Mouse (Mus musculus): ENCODE data around the gene Fam71f1. TPM values are rescaled to one million over a fixed set of nuclear protein-coding genes. Genes with fewer than 3 reads are reported as not detected.
A peak's percentile ranks its signal among the peaks of the same experiment; 100 is the strongest.

Fam71f1 gene
- polyA plus RNA-seq, 1 experiment = 0.47 TPM

GRCm38 (mm10) chr6:29287944-29288343, 31.0 kb upstream of the Fam71f1 start:
- Histone ChIP-seq H3K4me2 (ENCODE audit: low read depth) (peak overlapping the region; percentile 0), H3K36me3 (ENCODE audit: control insufficient read depth, insufficient read depth) (no peaks in the 10 kb centered on the region), H3K27me3 (ENCODE audit: control insufficient read depth, insufficient read depth, insufficient read length) (no peaks in the 10 kb centered on the region), H3ac (ENCODE audit: control insufficient read depth, insufficient read length) (no peak overlapping the region), H3K79me2 (ENCODE audit: control insufficient read depth, insufficient read depth) (no peaks in the 10 kb centered on the region), H3K4me3 (no peak overlapping the region)
- no peak for TF ChIP-seq POLR2A (IDR thresholded peaks at IDR 0.05; ENCODE audit: insufficient read length, low read depth)
- no peak for TF ChIP-seq USF1 (IDR thresholded peaks at IDR 0.05; ENCODE audit: low read depth)
- TF ChIP-seq CEBPB (IDR thresholded peaks at IDR 0.05; ENCODE audit: insufficient read depth, poor library complexity, severe bottlenecking) = no peak
- no peak for TF ChIP-seq POLR2AphosphoS2 (IDR thresholded peaks at IDR 0.05; ENCODE audit: insufficient read length, low read depth)
- no peak for TF ChIP-seq TCF3 (IDR thresholded peaks at IDR 0.05; ENCODE audit: insufficient read length, low read depth)
- TF ChIP-seq SRF (IDR thresholded peaks at IDR 0.05; ENCODE audit: control insufficient read depth, insufficient read length, low read depth) = no peak
- no peak for TF ChIP-seq REST (IDR thresholded peaks at IDR 0.05; ENCODE audit: insufficient read depth, insufficient read length)
- no peak for TF ChIP-seq MAX (IDR thresholded peaks at IDR 0.05; ENCODE audit: low read depth)

DNA sequence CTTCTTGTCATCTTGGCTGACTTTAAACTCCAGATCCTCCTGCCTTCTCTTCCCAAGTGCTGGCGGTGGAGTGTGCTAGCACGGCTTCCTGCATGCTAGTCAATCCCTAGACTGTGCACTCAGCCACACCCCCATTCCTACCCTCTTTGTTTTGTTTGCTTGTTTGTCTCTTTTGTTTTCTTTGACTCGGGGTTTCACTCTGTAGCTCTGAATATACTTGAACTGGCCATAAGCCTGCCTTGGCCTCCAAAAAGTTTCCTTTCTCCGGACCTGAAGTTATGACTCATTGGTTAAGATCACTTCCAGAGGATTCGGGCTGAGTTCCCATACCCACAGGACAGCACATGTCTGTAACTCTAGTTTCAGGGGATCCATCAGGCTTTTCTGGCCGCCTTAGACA, 30.3 kb upstream of the Fam71f1 start:
- H3K36me3 ChIP-seq (ENCODE audit: control insufficient read depth, insufficient read depth) = no peaks in the 10 kb centered on the region
- H3K4me3 ChIP-seq = no peak overlapping the region
- peak overlapping the region; percentile 24 for H3K4me2 ChIP-seq (ENCODE audit: low read depth)
- H3K79me2 ChIP-seq (ENCODE audit: control insufficient read depth, insufficient read depth) = no peaks in the 10 kb centered on the region
- no peak for TF ChIP-seq TCF3 (IDR thresholded peaks at IDR 0.05; ENCODE audit: insufficient read length, low read depth)
- TF ChIP-seq SRF (IDR thresholded peaks at IDR 0.05; ENCODE audit: control insufficient read depth, insufficient read length, low read depth) = no peak
- no peak for TF ChIP-seq USF1 (IDR thresholded peaks at IDR 0.05; ENCODE audit: low read depth)
- TF ChIP-seq CEBPB (IDR thresholded peaks at IDR 0.05; ENCODE audit: insufficient read depth, poor library complexity, severe bottlenecking) = no peak
- TF ChIP-seq REST (IDR thresholded peaks at IDR 0.05; ENCODE audit: insufficient read depth, insufficient read length) = no peak
- TF ChIP-seq MYOD1 (IDR thresholded peaks at IDR 0.05; ENCODE audit: control insufficient read depth in 1 of 3, insufficient read length in 2 of 3, low read depth in 2 of 3) = no peak
- TF ChIP-seq MAX (IDR thresholded peaks at IDR 0.05; ENCODE audit: low read depth) = no peak
- TF ChIP-seq E2F4 (IDR thresholded peaks at IDR 0.05; ENCODE audit: insufficient read depth) = no peak
- TF ChIP-seq POLR2A (IDR thresholded peaks at IDR 0.05; ENCODE audit: insufficient read length, low read depth) = no peak
- no peak for TF ChIP-seq MYOG (IDR thresholded peaks at IDR 0.05; ENCODE audit: control insufficient read depth in 1 of 3, insufficient read depth in 1 of 3, insufficient read length in 2 of 3, low read depth in 2 of 3)
- H3K27me3 ChIP-seq (ENCODE audit: control insufficient read depth, insufficient read depth, insufficient read length) = no peaks in the 10 kb centered on the region
- H3ac ChIP-seq (ENCODE audit: control insufficient read depth, insufficient read length) = no peak overlapping the region

DNA sequence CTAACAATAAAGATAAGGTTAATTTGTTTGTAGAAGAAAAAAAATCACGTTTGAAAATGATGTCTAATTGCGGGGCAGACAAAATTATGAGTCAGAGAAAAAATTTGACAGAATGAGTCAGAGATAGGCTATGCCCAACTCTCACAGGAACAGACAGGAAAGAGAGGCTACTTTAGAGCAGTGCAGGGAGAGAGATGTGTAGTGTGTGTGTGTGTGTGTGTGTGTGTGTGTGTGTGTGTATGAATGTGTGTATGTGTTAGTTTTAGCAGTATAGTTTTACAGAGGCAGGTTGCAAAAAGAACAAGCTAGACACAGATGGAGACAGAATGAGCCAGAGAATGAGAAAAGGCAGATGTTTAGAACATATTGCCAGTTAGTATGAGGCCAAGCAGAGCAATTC, 19.8 kb upstream of the Fam71f1 start:
- no peaks in the 10 kb centered on the region for H3K79me2 ChIP-seq (ENCODE audit: control insufficient read depth, insufficient read depth)
- H3K4me3 ChIP-seq = no peak overlapping the region
- no peak for TF ChIP-seq TCF3 (IDR thresholded peaks at IDR 0.05; ENCODE audit: insufficient read length, low read depth)
- H3K27me3 ChIP-seq (ENCODE audit: control insufficient read depth, insufficient read depth, insufficient read length) = no peaks in the 10 kb centered on the region
- peak overlapping the region; percentile 24 for H3K4me2 ChIP-seq (ENCODE audit: low read depth)
- no peak overlapping the region for H3ac ChIP-seq (ENCODE audit: control insufficient read depth, insufficient read length)
- no peaks in the 10 kb centered on the region for H3K36me3 ChIP-seq (ENCODE audit: control insufficient read depth, insufficient read depth)

- Histone ChIP-seq H3K4me2 (ENCODE audit: low read depth) (no peak overlapping the region), H3K79me2 (ENCODE audit: control insufficient read depth, insufficient read depth) (no peaks in the 10 kb centered on the region), H3K27me3 (ENCODE audit: control insufficient read depth, insufficient read depth, insufficient read length) (no peaks in the 10 kb centered on the region), H3K4me3 (no peak overlapping the region), H3ac (ENCODE audit: control insufficient read depth, insufficient read length) (no peak overlapping the region), H3K36me3 (ENCODE audit: control insufficient read depth, insufficient read depth) (no peaks in the 10 kb centered on the region)
- TF ChIP-seq MYOG (IDR thresholded peaks at IDR 0.05; ENCODE audit: control insufficient read depth in 1 of 3, insufficient read depth in 1 of 3, insufficient read length in 2 of 3, low read depth in 2 of 3) = peak in 1 of 3 experiments; percentile 15
- peak in 1 of 3 experiments; percentile 5 for TF ChIP-seq MYOD1 (IDR thresholded peaks at IDR 0.05; ENCODE audit: control insufficient read depth in 1 of 3, insufficient read length in 2 of 3, low read depth in 2 of 3)
- no peak for TF ChIP-seq CEBPB (IDR thresholded peaks at IDR 0.05; ENCODE audit: insufficient read depth, poor library complexity, severe bottlenecking)
These were observed 15.7 kb upstream of the Fam71f1 start for GRCm38 (mm10) chr6:29303251-29303650.

- Histone ChIP-seq H3K4me3 (no peak overlapping the region), H3K79me2 (ENCODE audit: control insufficient read depth, insufficient read depth) (no peaks in the 10 kb centered on the region), H3K36me3 (ENCODE audit: control insufficient read depth, insufficient read depth) (no peaks in the 10 kb centered on the region), H3K4me2 (ENCODE audit: low read depth) (no peak overlapping the region), H3ac (ENCODE audit: control insufficient read depth, insufficient read length) (no peak overlapping the region), H3K27me3 (ENCODE audit: control insufficient read depth, insufficient read depth, insufficient read length) (no peaks in the 10 kb centered on the region)
- TF ChIP-seq MYOG (IDR thresholded peaks at IDR 0.05; ENCODE audit: control insufficient read depth in 1 of 3, insufficient read depth in 1 of 3, insufficient read length in 2 of 3, low read depth in 2 of 3) = no peak
These were observed 15.2 kb upstream of the Fam71f1 start for GRCm38 (mm10) chr6:29303726-29304125.

DNA sequence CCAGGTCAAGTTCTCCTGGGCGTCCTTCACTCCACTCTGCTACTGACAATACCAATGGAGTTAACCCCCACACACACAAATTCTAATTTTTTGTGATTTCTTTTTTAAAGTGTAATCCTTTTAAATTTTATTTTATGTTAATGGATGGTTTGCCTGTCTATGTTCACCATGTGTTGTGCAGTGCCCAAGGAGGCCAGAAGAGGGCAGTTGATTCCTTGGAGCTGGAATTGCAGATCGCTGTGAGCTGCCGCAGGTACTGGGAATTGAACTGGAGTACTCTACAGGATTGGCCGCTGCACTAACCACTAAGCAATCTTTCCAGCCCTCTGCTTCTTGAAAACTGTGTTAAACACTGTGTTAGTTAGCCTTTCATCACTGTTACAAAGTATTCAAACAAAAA, 13.5 kb upstream of the Fam71f1 start:
- H3K4me2 ChIP-seq (ENCODE audit: low read depth) = no peak overlapping the region
- TF ChIP-seq POLR2A (IDR thresholded peaks at IDR 0.05; ENCODE audit: insufficient read length, low read depth) = no peak
- no peak for TF ChIP-seq MAX (IDR thresholded peaks at IDR 0.05; ENCODE audit: low read depth)
- no peak for TF ChIP-seq MYOD1 (IDR thresholded peaks at IDR 0.05; ENCODE audit: control insufficient read depth in 1 of 3, insufficient read length in 2 of 3, low read depth in 2 of 3)
- TF ChIP-seq TCF12 (IDR thresholded peaks at IDR 0.05; ENCODE audit: insufficient read depth, poor library complexity, severe bottlenecking) = no peak
- no peak for TF ChIP-seq E2F4 (IDR thresholded peaks at IDR 0.05; ENCODE audit: insufficient read depth)
- no peak for TF ChIP-seq USF1 (IDR thresholded peaks at IDR 0.05; ENCODE audit: low read depth)
- TF ChIP-seq TCF3 (IDR thresholded peaks at IDR 0.05; ENCODE audit: insufficient read length, low read depth) = no peak
- no peak for TF ChIP-seq MYOG (IDR thresholded peaks at IDR 0.05; ENCODE audit: control insufficient read depth in 1 of 3, insufficient read depth in 1 of 3, insufficient read length in 2 of 3, low read depth in 2 of 3)
- no peak for TF ChIP-seq SRF (IDR thresholded peaks at IDR 0.05; ENCODE audit: control insufficient read depth, insufficient read length, low read depth)
- TF ChIP-seq REST (IDR thresholded peaks at IDR 0.05; ENCODE audit: insufficient read depth, insufficient read length) = no peak
- no peak for TF ChIP-seq CEBPB (IDR thresholded peaks at IDR 0.05; ENCODE audit: insufficient read depth, poor library complexity, severe bottlenecking)
- no peak for TF ChIP-seq POLR2AphosphoS2 (IDR thresholded peaks at IDR 0.05; ENCODE audit: insufficient read length, low read depth)

More for the DNA sequence above, 13.5 kb upstream of the Fam71f1 start:
- no peaks in the 10 kb centered on the region for H3K27me3 ChIP-seq (ENCODE audit: control insufficient read depth, insufficient read depth, insufficient read length)
- H3K4me3 ChIP-seq = no peak overlapping the region
- H3K79me2 ChIP-seq (ENCODE audit: control insufficient read depth, insufficient read depth) = no peaks in the 10 kb centered on the region
- no peak overlapping the region for H3ac ChIP-seq (ENCODE audit: control insufficient read depth, insufficient read length)
- no peaks in the 10 kb centered on the region for H3K36me3 ChIP-seq (ENCODE audit: control insufficient read depth, insufficient read depth)
